Mouse (Mus musculus) lung, embryonic 14.5 days (tissue): Measurements from ENCODE around the gene Hist1h2af. TPM values are rescaled to one million over a fixed set of nuclear protein-coding genes. Genes with fewer than 3 reads are reported as not detected.

Experiments
- ATAC-seq: fragments of 200-750 bp; cut with Nextera tagmentation; 2 replicates; pipeline ENCODE4 v1.8.0; 2017; ENCODE audit warnings: mild to moderate bottlenecking, moderate TSS enrichment, moderate library complexity; ENCODE audit not compliant: insufficient read depth
- DNase-seq: peaks from one replicate; pipeline ENCODE4 v3.0.0-alpha.2; 2015
- H3K27ac ChIP-seq: fragments of 300-500 bp; sonication (generic); 2 replicates; pipeline ENCODE4 v1.5.1; 2014; ENCODE audit warnings: low read depth, mild to moderate bottlenecking, moderate library complexity
- H3K27me3 ChIP-seq: fragments of 300-500 bp; sonication (generic); 2 replicates; pipeline ENCODE4 v1.6.1; 2014; ENCODE audit warnings: low read length, control low read depth; ENCODE audit not compliant: insufficient read depth
- H3K36me3 ChIP-seq: fragments of 300-500 bp; sonication (generic); 2 replicates; pipeline ENCODE4 v1.6.1; 2014; ENCODE audit warnings: control low read depth; ENCODE audit not compliant: insufficient read depth
- H3K4me1 ChIP-seq: fragments of 300-500 bp; sonication (generic); 2 replicates; pipeline ENCODE4 v1.6.1; 2014; ENCODE audit warnings: antibody characterized with exemption, control low read depth; ENCODE audit not compliant: insufficient read depth
- H3K4me2 ChIP-seq: fragments of 300-500 bp; sonication (generic); 2 replicates; pipeline ENCODE4 v1.6.1; 2014; ENCODE audit warnings: mild to moderate bottlenecking
- H3K4me3 ChIP-seq: fragments of 300-500 bp; sonication (generic); 2 replicates; pipeline ENCODE4 v1.5.1; 2014; ENCODE audit warnings: low read depth, low read length
- H3K9ac ChIP-seq: fragments of 300-500 bp; sonication (generic); 2 replicates; pipeline ENCODE4 v1.6.1; 2014
- H3K9me3 ChIP-seq: fragments of 300-500 bp; sonication (generic); 2 replicates; pipeline ENCODE4 v1.6.1; 2016; ENCODE audit warnings: low read depth, low read length, control low read depth
- CTCF ChIP-seq: IDR thresholded peaks from 2 replicates; pipeline ENCODE4 v1.5.1; 2016; ENCODE audit warnings: antibody characterized with exemption, low read depth
- WGBS: fragments of 180-500 bp; shearing (Covaris S2); extraction: QIAGEN DNeasy Blood & Tissue Kit; methylation state at CpG from one replicate; pipeline ENCODE4 v1.1.7; 2014; 5-methylcytosine and 5-hydroxymethylcytosine counted together
- polyA plus RNA-seq: library from polyadenylated mRNA; unstranded; fragments of >200 nt; fragmentation: Nextera tagmentation; extraction: Ambion mirVana; gene quantifications from 2 replicates; pipeline ENCODE4 v1.2.1, GENCODE M21; 2014

Hist1h2af gene
- polyA plus RNA-seq, 1 experiment from 2014 or later, result 13.0 TPM

DNA sequence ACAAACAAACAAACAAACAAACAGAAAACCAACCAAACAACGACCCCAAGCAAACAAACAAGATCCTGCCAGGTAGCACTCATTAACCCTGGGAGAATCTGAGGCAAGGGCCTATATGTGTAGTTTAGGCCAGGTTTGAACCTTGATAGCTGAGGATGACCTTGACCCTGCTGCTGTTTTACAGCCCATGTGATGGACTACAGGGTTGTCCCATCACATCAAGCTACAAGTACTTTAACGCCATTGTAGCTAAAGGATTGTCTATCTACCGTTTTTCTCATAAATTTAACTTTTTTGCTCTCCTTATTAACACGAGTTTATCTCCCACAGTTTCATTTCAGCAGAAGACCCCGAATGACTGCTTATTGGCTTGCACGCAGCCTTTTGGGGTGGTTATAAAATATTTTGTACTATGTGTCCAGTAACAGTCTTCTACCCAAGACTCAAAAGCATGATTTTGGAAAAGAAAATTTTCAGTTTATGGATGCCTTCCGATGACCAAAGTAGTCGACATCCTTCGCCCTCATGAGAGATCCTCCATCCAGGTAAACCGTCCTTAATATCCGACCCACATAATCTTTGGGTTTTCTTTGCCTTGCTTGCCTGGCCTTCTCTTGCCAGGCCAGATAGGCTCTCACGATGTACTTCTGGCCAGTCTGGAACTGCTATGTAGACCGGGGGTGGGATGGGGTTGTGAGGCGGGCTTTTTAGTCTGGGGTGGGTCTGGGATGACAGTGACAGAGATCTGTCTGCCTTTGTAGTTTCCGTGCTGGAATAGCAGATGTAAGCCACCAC is 17.7 kb upstream of the Hist1h2af start:
- Histone ChIP-seq H3K27me3 (no peaks in the 10 kb centered on the region), H3K36me3 (no peaks in the 10 kb centered on the region), H3K9ac (peak overlapping the region; percentile 27; the same call in 1 of the 2 replicates), H3K9me3 (no peaks in the 10 kb centered on the region), H3K27ac (no peak overlapping the region), H3K4me2 (peak overlapping the region; percentile 96), H3K4me1 (no peaks in the 10 kb centered on the region), H3K4me3 (peak overlapping the region; percentile 56)
- peak; percentile 37 for DNase-seq
- TF ChIP-seq CTCF, result no peak
- ATAC-seq, result no peak
- 44% methylated on average over 15 of the region's 15 CpGs for WGBS

DNA sequence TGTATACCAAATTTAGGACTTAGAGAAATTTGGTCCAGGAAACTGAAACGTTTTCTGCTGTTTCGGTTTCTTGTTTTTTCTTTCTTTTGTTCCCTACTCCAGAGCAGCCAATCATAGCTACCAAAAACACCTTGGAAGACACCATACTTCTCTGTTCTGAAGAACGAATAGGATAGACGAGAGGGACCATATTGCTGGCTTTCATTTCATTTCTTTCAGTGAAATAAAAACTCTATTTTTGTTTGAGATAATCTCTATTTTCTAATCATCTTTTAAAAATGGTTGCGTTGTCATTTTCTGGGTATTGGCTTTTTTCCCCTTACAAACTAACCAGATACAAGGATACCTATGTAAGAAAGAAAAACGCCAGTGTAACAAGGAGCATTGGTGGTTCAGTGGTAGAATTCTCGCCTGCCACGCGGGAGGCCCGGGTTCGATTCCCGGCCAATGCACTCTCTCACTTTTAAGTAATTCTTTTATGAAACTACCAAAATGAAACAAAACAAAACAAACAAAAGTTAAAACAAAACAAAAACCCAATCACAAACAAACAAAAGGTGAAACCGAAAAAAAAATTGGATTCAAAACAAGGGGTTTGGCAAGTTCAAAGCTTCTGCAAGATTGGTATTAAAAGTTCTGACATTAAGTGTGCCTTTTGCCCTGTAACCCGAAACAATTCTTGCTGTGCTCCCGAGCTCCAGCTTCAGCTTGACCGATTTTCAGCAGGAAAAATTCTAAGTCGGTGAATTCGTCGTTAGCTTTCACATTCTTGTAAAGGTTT is 16.7 kb upstream of the Hist1h2af start:
- peak overlapping the region; percentile 38 for H3K9ac ChIP-seq

DNA sequence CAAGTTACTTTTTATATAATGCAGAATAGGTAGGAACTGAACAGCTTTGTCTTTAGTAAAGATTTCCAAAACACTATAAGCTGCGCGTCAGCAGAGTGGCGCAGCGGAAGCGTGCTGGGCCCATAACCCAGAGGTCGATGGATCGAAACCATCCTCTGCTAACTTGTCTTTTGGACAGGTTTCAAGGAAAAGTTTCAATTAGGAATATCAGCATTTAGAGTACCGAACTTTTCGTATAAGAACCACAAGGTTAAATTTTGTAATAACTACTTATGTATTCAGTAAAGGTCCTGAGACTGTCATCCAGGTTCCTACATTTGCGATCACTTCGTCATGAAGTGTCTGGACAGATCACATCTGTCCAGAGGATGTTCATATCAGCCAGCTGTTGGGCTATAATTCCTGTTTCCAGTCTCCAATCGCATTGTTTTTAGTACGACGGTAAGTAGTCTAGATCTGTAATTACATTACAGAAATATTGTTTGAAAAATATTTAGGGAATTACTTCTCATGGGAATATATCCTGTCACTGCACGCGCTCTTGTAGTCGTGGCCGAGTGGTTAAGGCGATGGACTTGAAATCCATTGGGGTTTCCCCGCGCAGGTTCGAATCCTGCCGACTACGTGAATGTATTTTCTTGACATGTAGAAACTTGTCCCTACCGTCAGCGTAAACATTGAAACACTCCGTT is 16.0 kb upstream of the Hist1h2af start:
- Histone ChIP-seq H3K4me3 (peak overlapping the region; percentile 56), H3K9me3 (no peaks in the 10 kb centered on the region), H3K36me3 (no peaks in the 10 kb centered on the region), H3K4me1 (no peaks in the 10 kb centered on the region), H3K9ac (peak overlapping the region; percentile 45), H3K27me3 (no peaks in the 10 kb centered on the region), H3K4me2 (peak overlapping the region; percentile 96), H3K27ac (peak overlapping the region; percentile 78; the same call in 1 of the 2 replicates)
- TF ChIP-seq CTCF, result no peak
- ATAC-seq (peak; percentile 89), DNase-seq (peak; percentile 96)
- WGBS, result 0% methylated on average over 27 of the region's 27 CpGs

More for the DNA sequence above, 16.7 kb upstream of the Hist1h2af start:
- TF ChIP-seq CTCF, result no peak
- H3K36me3 ChIP-seq, result no peaks in the 10 kb centered on the region
- peak overlapping the region; percentile 78; the same call in 1 of the 2 replicates for H3K27ac ChIP-seq
- H3K4me3 ChIP-seq, result peak overlapping the region; percentile 56
- peak overlapping the region; percentile 96 for H3K4me2 ChIP-seq
- WGBS, result 0% methylated on average over 19 of the region's 19 CpGs
- DNase-seq (peak; percentile 93), ATAC-seq (peak; percentile 65)
- no peaks in the 10 kb centered on the region for H3K27me3 ChIP-seq
- H3K4me1 ChIP-seq, result no peaks in the 10 kb centered on the region
- H3K9me3 ChIP-seq, result no peaks in the 10 kb centered on the region

DNA sequence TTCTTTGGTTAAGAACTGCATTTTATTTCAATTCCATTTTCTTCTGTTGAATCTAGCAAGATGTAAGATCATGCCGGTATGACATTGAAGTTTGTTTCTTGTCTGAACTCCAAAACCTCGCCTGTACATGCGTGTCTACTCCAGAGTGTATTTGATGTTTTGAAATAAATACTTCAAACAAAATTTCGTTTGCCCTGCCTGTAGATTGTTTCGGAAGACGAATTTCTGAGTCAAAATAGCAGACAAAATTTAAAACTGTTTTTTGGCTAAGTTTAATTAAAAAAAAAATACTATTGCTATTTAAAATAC is 15.5 kb upstream of the Hist1h2af start:
- H3K9me3 ChIP-seq, result no peaks in the 10 kb centered on the region
- H3K9ac ChIP-seq, result peak overlapping the region; percentile 27; the same call in 1 of the 2 replicates
- ATAC-seq, result no peak
- peak overlapping the region; percentile 96 for H3K4me2 ChIP-seq
- no peak overlapping the region for H3K27ac ChIP-seq
- H3K4me3 ChIP-seq, result peak overlapping the region; percentile 56
- H3K4me1 ChIP-seq, result no peaks in the 10 kb centered on the region
- no peak for DNase-seq
- no peaks in the 10 kb centered on the region for H3K36me3 ChIP-seq
- TF ChIP-seq CTCF, result no peak
- WGBS, result under 1% methylated on average over 6 of the region's 6 CpGs
- H3K27me3 ChIP-seq, result no peaks in the 10 kb centered on the region

DNA sequence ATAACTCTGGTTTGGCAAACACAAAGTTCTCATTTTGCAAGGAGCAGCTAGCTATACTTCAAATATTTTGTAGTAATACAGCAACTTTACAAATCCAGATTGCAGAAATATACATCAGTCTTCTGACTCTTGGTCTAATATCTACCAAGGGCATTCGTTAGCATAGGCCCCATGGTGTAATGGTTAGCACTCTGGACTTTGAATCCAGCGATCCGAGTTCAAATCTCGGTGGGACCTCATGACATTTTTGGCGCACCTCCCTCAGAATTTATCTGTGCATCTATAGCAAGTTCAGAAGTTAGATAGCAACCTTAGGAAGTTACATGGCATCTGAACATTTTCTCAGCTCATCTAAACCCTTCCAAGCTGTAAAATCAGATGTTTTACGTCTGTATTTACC is 14.8 kb upstream of the Hist1h2af start:
- H3K36me3 ChIP-seq, result no peaks in the 10 kb centered on the region
- no peak for TF ChIP-seq CTCF
- peak; percentile 68 for ATAC-seq
- H3K27me3 ChIP-seq, result no peaks in the 10 kb centered on the region
- no peaks in the 10 kb centered on the region for H3K9me3 ChIP-seq
- under 1% methylated on average over 6 of the region's 6 CpGs for WGBS
- H3K9ac ChIP-seq, result 0 out of 2 replicates have a peak overlapping the region, but pooled peaks have one; percentile 21
- H3K4me3 ChIP-seq, result peak overlapping the region; percentile 56
- DNase-seq, result peak; percentile 95
- no peaks in the 10 kb centered on the region for H3K4me1 ChIP-seq
- peak overlapping the region; percentile 61; the same call in 1 of the 2 replicates for H3K27ac ChIP-seq
- H3K4me2 ChIP-seq, result peak overlapping the region; percentile 96

DNA sequence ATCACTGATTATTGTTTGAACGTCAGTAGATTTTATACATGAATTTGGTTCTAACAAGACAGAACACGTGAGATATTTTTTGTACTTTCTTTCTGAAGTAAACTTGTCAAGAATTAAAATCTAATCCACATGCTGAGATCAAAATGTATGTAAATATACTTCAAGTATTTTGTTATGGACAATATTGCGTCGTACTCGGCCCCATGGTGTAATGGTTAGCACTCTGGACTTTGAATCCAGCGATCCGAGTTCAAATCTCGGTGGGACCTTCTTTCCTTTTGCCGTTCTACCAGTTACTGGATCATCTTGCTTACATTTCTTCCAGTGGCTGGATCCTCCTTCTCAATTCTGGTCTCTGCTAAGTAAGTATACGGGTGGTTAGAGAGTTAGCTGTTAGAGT is 14.3 kb upstream of the Hist1h2af start:
- peak overlapping the region; percentile 61; the same call in 1 of the 2 replicates for H3K27ac ChIP-seq

More for the DNA sequence above, 14.3 kb upstream of the Hist1h2af start:
- no peak for TF ChIP-seq CTCF
- H3K4me1 ChIP-seq, result no peaks in the 10 kb centered on the region
- H3K4me3 ChIP-seq, result peak overlapping the region; percentile 56
- ATAC-seq, result peak; percentile 53
- peak; percentile 97 for DNase-seq
- H3K27me3 ChIP-seq, result no peaks in the 10 kb centered on the region
- H3K9ac ChIP-seq, result 0 out of 2 replicates have a peak overlapping the region, but pooled peaks have one; percentile 21
- H3K36me3 ChIP-seq, result no peaks in the 10 kb centered on the region
- 0% methylated on average over 10 of the region's 10 CpGs for WGBS
- H3K4me2 ChIP-seq, result peak overlapping the region; percentile 96
- no peaks in the 10 kb centered on the region for H3K9me3 ChIP-seq
